ENCODE assay signal across 8 mouse cellular contexts in the genomic region with DNA sequence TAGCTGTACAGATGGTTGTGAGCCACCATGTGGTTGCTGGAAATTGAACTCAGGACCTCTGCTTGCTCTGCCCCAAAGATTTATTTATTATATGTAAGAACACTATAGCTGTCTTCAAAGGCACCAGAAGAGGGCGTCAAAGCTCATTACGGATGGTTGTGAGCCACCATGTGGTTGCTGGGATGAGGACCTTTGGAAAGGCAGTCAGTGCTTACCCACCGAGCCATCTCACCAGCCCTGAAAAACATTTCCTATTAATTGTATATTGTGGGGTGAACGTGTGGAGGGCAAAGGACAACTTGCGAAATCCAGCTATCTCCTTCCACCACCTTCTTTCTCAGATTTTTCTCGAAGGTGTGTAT. TPM values are rescaled to one million over a fixed set of nuclear protein-coding genes. Genes with fewer than 3 reads are reported as not detected.
DNase-seq lines count a peak whose midpoint lies in the region; ATAC-seq and TF ChIP-seq lines count a peak whose summit lies in the region.

No protein-coding gene starts in this region.

- WGBS in kidney, embryonic 15.5 days = 3% methylated on average over 6 of the region's 6 CpGs
- WGBS in midbrain, embryonic 11.5 days = 3% methylated on average over 6 of the region's 6 CpGs

- H3K4me3 ChIP-seq in left cerebral cortex, adult 2 months = peak overlapping the region; percentile 42; the same call in 1 of the 2 replicates
- peak overlapping the region; percentile 62 for H3K4me3 ChIP-seq in erythroblast, embryonic 14.5 days (replicated peaks)
- peak overlapping the region; percentile 43 for H3K4me3 ChIP-seq in kidney, embryonic 15.5 days (replicated peaks)
- peak overlapping the region; percentile 20; the same call in 1 of the 2 replicates for H3K4me3 ChIP-seq in midbrain, embryonic 11.5 days (ENCODE audit: low read depth, low read length)

- peak overlapping the region; percentile 83 for H3K4me2 ChIP-seq in kidney, embryonic 15.5 days
- peak overlapping the region; percentile 76 for H3K4me2 ChIP-seq in midbrain, embryonic 11.5 days

- intact Hi-C loops in left cerebral cortex, adult 2 months (cut with DNase I) = loop anchor here (1.0 to 5.0 kb wide), 4 partner anchors 97 to 256 kb away; partner anchors contain the start of gene Pop5
- intact Hi-C loops in left cerebral cortex, postnatal 10 days (cut with DNase I) = loop anchor here (1.0 to 5.0 kb wide), 2 partner anchors 97 to 258 kb away; partner anchors contain the start of gene Pop5

- H3K27me3 ChIP-seq in erythroblast, embryonic 14.5 days (ENCODE audit: control insufficient read depth) = no peaks in the 10 kb centered on the region
- H3K27me3 ChIP-seq in kidney, embryonic 15.5 days = no peaks in the 10 kb centered on the region
- H3K27me3 ChIP-seq in midbrain, embryonic 11.5 days (ENCODE audit: control insufficient read depth, insufficient read depth, low read length) = no peaks in the 10 kb centered on the region

- H3K36me3 ChIP-seq in erythroblast, embryonic 14.5 days (ENCODE audit: control insufficient read depth) = no peaks in the 10 kb centered on the region
- no peaks in the 10 kb centered on the region for H3K36me3 ChIP-seq in kidney, embryonic 15.5 days
- H3K36me3 ChIP-seq in midbrain, embryonic 11.5 days (ENCODE audit: control insufficient read depth, insufficient read depth, low read length) = no peaks in the 10 kb centered on the region

- DNase-seq in left cerebral cortex, adult 2 months (ENCODE audit: extremely low spot score in 1 of 2, low spot score in 2 of 2) = no peak
- DNase-seq in left cerebral cortex, postnatal 10 days (ENCODE audit: extremely low spot score in 1 of 2, low spot score in 2 of 2) = no peak
- peak; percentile 15 for DNase-seq in T-cell, adult 2 months (ENCODE audit: low spot score)
- no peak for DNase-seq in midbrain, embryonic 11.5 days (ENCODE audit: low spot score, missing footprints)
- DNase-seq in testis, postnatal 10 days (ENCODE audit: low spot score) = no peak
- DNase-seq in urinary bladder, adult 2 months (ENCODE audit: low spot score) = no peak

- peaks cover 33% of the 10 kb centered on the region for H3K4me1 ChIP-seq in erythroblast, embryonic 14.5 days (ENCODE audit: control insufficient read depth)
- peaks cover 29% of the 10 kb centered on the region for H3K4me1 ChIP-seq in kidney, embryonic 15.5 days
- peaks cover 3% of the 10 kb centered on the region; the same call in 1 of the 2 replicates for H3K4me1 ChIP-seq in midbrain, embryonic 11.5 days (ENCODE audit: control insufficient read depth, insufficient read depth, low read length)

- ATAC-seq in kidney, embryonic 15.5 days (replicated peaks; ENCODE audit: low FRiP score) = no peak
- ATAC-seq in midbrain, embryonic 11.5 days (ENCODE audit: low FRiP score) = 0 out of 2 replicates have a peak, but pooled peaks have one; percentile 38

- no peak overlapping the region for H3K9ac ChIP-seq in kidney, embryonic 15.5 days
- H3K9ac ChIP-seq in midbrain, embryonic 11.5 days (ENCODE audit: low read length) = peak overlapping the region; percentile 36; the same call in 1 of the 2 replicates

- peaks cover 4% of the 10 kb centered on the region for H3K9me3 ChIP-seq in erythroblast, embryonic 14.5 days (ENCODE audit: control insufficient read depth, low read length)
- H3K9me3 ChIP-seq in kidney, embryonic 15.5 days (replicated peaks) = no peaks in the 10 kb centered on the region
- no peaks in the 10 kb centered on the region for H3K9me3 ChIP-seq in midbrain, embryonic 11.5 days (ENCODE audit: control insufficient read depth, low read length)

- H3K27ac ChIP-seq in left cerebral cortex, adult 2 months = no peak overlapping the region
- H3K27ac ChIP-seq in kidney, embryonic 15.5 days = peak overlapping the region; percentile 23; the same call in 1 of the 2 replicates
- no peak overlapping the region for H3K27ac ChIP-seq in midbrain, embryonic 11.5 days (ENCODE audit: low read depth, low read length)

- no peak for TF ChIP-seq CTCF in left cerebral cortex, adult 2 months (IDR thresholded peaks at IDR 0.05)

RNA-seq across cellular contexts. Expression of gene Hnf1a, which starts 8.0 kb away (rescaled TPM):
- total RNA-seq in left cerebral cortex, adult 2 months (2021) = not detected
- not detected for total RNA-seq in left cerebral cortex, postnatal 10 days (2021)
- polyA plus RNA-seq in erythroblast, embryonic 14.5 days (2012) = 0.03 and 0.14 TPM in 2 replicates
- polyA plus RNA-seq in kidney, embryonic 15.5 days (2015; fragmentation: Nextera tagmentation; extraction: Ambion mirVana) = 12.0 and 13.9 TPM in 2 replicates
- not detected in 2 replicates for polyA plus RNA-seq in midbrain, embryonic 11.5 days (2014; fragmentation: Nextera tagmentation; extraction: Ambion mirVana)
- polyA plus RNA-seq in urinary bladder, adult 2 months (2012; rRNA removed) = 0.06 and 0.09 TPM in 2 replicates

RNA-seq across cellular contexts. Expression of gene Sppl3, which starts 32.1 kb away (rescaled TPM):
- total RNA-seq in left cerebral cortex, adult 2 months (2021) = 10 to 100 TPM; 85.2 to 87.0 TPM
- total RNA-seq in left cerebral cortex, postnatal 10 days (2021) = 100 to 1,000 TPM; 112 to 115 TPM
- polyA plus RNA-seq in erythroblast, embryonic 14.5 days (2012) = 4.4 and 4.6 TPM in 2 replicates
- 13.6 and 14.8 TPM in 2 replicates for polyA plus RNA-seq in kidney, embryonic 15.5 days (2015; fragmentation: Nextera tagmentation; extraction: Ambion mirVana)
- 21.7 and 23.6 TPM in 2 replicates for polyA plus RNA-seq in midbrain, embryonic 11.5 days (2014; fragmentation: Nextera tagmentation; extraction: Ambion mirVana)
- 62.5 and 63.9 TPM in 2 replicates for polyA plus RNA-seq in urinary bladder, adult 2 months (2012; rRNA removed)

RNA-seq across cellular contexts. Expression of gene 2210016L21Rik, which starts 36.9 kb away (rescaled TPM):
- 100 to 1,000 TPM; 214 to 229 TPM for total RNA-seq in left cerebral cortex, adult 2 months (2021)
- 100 to 1,000 TPM; 203 to 206 TPM for total RNA-seq in left cerebral cortex, postnatal 10 days (2021)
- 2.4 and 3.3 TPM in 2 replicates for polyA plus RNA-seq in erythroblast, embryonic 14.5 days (2012)
- 62.8 and 68.0 TPM in 2 replicates for polyA plus RNA-seq in kidney, embryonic 15.5 days (2015; fragmentation: Nextera tagmentation; extraction: Ambion mirVana)
- polyA plus RNA-seq in midbrain, embryonic 11.5 days (2014; fragmentation: Nextera tagmentation; extraction: Ambion mirVana) = 43.5 and 46.3 TPM in 2 replicates
- polyA plus RNA-seq in urinary bladder, adult 2 months (2012; rRNA removed) = 36.2 and 37.4 TPM in 2 replicates

RNA-seq across cellular contexts. Expression of gene Oasl1, which starts 55.8 kb away (rescaled TPM):
- under 1 TPM in 1 of 2 experiments, not detected in 1; 0.81 TPM for total RNA-seq in left cerebral cortex, adult 2 months (2021)
- total RNA-seq in left cerebral cortex, postnatal 10 days (2021) = not detected
- polyA plus RNA-seq in erythroblast, embryonic 14.5 days (2012) = not detected in 2 replicates
- polyA plus RNA-seq in kidney, embryonic 15.5 days (2015; fragmentation: Nextera tagmentation; extraction: Ambion mirVana) = 1.6 and 2.0 TPM in 2 replicates
- not detected in 2 replicates for polyA plus RNA-seq in midbrain, embryonic 11.5 days (2014; fragmentation: Nextera tagmentation; extraction: Ambion mirVana)
- 1.7 and 2.2 TPM in 2 replicates for polyA plus RNA-seq in urinary bladder, adult 2 months (2012; rRNA removed)

Comparison
In these comparisons a context has a peak if more than half of its experiments do, and no peak if none do; other contexts are left out.
1. RNA of gene Hnf1a, which starts 8.0 kb away (polyA plus RNA-seq): 12.0 to 13.9 TPM in kidney, embryonic 15.5 days; 0.03 to 0.14 TPM in erythroblast, embryonic 14.5 days, 0.06 to 0.09 TPM in urinary bladder, adult 2 months and not detected in midbrain, embryonic 11.5 days; every median in the first group is over 10 times any median in the second.
2. Peak in every context shown above with its lines, with median percentiles within 50 percentile points of each other: H3K4me3 ChIP-seq.